Mouse (Mus musculus): ENCODE measurements around the gene Pde2a.

- TF ChIP-seq USF1 (IDR thresholded peaks at IDR 0.05; ENCODE audit: low read depth): no peak
- TF ChIP-seq CEBPB (IDR thresholded peaks at IDR 0.05; ENCODE audit: insufficient read depth, poor library complexity, severe bottlenecking): no peak
- no peak for TF ChIP-seq POLR2AphosphoS2 (IDR thresholded peaks at IDR 0.05; ENCODE audit: insufficient read length, low read depth)
Observed at GRCm38 (mm10) chr7:101537541-101537940, 116.0 kb downstream of the Pde2a start.

All from myocyte (in vitro differentiated cells).